Mouse (Mus musculus) forelimb bud, embryonic 11.5 days (tissue): ENCODE results near the gene Mymx.

ENCODE experiments used
- DNase-seq: peaks from one replicate; pipeline ENCODE4 v3.0.0-alpha.2; 2012; ENCODE audit warnings: low read depth, low spot score

Gene Mymx

DNA sequence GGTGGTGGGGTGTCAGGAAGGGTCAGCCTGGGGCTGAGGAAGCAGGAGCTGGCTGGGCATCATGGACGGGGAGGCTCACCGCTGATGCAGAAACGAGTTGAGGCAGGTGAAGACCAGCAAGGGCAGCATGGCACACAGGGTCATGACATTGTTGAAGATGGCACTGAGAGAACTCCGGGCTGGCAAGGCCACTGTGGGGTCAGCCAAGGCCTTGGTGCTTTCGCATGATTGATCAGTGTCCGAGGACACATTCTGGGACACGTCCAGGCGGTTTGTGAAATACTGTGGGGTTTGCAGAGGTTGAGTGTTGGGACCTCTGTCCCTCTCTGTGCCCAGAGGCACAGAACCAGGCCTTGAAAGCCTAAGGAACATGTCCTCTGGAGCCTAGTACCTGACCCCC is 12.1 kb downstream of the Mymx start:
- DNase-seq: no peak

- DNase-seq: no peak
These were observed 12.7 kb downstream of the Mymx start for GRCm38 (mm10) chr17:45589236-45589635.

DNA sequence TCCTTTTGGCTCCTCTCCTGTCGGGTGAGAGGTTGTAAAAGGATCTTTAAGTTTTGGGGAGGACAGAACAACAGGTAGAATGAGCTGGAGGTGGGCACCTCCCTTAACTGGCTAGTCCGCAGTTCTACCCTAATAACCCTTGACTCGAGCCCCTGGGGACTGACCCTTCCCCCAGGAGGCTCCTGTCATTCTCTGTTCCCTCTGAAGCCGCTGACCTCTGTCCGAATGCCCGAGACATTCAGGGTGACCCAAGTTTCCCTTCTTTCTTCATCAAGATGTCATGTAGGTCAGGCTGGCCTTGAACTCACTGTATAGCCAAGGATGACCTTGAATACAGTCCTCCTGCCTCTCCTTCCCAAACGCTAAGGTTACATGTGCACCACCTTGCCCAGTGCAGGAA is 13.5 kb downstream of the Mymx start:
- no peak for DNase-seq

DNA sequence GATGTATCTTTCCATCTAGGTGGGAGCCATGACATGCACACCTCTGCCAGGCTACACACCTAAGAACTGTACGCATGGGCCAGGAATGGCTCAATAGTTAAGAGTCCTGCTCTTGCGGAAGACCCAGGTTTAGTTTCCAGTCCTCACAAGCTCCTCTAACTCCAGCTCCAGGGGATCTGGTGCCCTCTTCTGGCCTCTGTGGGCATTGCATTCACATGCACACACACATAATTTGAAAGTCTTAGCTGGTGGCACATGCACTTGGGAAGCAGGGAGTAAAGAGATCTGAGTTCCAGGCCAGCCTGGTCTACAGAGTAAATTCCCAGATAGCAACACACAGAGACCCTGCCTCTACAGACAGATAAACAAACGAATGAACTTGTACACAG is 15.5 kb downstream of the Mymx start:
- no peak for DNase-seq

DNA sequence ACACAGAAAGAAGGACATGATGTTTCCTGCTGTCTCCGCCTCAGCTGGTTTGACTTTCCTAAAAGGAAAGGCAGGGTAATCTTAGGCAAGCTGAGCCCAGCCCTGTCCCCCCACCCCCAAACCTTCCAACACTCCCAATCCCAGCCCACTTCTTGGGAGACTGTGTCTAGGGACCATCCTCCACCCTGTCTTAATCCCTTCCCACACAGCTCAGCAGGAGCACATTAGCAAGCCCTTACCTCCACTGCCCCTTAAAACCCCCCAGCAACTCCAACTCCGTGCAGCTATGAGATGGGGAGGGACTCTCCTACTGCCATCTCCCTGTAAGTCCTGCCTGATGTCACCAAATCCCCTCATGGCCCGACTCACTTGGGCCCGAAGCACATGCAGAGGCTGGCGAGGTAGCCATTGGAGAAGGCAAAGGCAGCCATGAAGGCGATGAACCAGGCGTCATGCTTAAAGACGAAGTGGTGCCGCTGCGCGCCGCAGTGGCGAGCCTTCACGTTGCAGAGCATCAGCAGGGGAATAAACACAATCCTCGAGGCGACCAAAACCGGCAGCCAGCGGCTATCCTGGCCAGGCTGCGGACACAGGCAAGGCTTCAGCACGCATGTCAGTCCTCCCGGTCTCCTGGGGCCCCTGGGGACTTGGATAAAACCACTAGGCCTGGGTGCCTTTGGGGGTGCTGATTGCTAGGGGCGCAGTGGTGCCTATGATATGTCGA is 16.0 kb downstream of the Mymx start:
- DNase-seq: no peak

DNA sequence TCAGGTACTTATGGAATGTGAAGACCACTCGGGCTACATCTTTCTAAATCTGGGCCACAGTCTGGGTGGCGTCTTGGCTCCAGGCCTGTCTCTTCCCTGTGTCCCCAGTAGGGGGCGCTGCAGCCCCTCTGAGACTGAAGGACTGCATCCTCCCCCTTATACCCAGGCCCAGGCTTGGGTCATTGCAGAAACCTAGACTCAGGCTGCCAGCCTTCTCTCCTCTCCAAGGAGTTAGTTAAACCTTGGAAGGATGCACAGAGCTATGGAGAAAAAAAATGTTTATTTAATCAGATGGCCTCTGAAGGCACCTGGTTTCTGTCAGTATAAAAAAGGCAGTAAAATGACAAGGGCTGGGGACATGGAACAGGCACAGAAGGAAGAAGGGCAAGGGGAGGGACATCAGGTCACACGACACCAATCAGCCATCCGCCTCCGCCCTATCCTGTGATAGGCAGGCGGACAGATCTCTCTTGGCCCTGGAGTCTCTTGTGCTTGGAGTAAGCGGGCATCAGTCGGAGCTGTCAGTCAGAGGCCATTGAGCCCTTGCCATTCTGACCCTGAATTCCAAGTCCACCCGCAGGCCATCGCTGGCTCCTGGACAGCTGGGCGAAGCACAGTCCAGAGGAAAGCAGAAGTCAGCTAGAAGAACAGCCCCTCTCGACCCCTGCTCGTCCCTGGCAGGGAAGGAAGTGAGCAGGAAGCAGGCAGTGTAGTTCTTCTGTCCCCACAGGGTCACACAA is 16.8 kb downstream of the Mymx start:
- peak; percentile 81 for DNase-seq

GRCm38 (mm10) chr17:45584096-45584896 is 17.6 kb downstream of the Mymx start:
- no peak for DNase-seq

DNA sequence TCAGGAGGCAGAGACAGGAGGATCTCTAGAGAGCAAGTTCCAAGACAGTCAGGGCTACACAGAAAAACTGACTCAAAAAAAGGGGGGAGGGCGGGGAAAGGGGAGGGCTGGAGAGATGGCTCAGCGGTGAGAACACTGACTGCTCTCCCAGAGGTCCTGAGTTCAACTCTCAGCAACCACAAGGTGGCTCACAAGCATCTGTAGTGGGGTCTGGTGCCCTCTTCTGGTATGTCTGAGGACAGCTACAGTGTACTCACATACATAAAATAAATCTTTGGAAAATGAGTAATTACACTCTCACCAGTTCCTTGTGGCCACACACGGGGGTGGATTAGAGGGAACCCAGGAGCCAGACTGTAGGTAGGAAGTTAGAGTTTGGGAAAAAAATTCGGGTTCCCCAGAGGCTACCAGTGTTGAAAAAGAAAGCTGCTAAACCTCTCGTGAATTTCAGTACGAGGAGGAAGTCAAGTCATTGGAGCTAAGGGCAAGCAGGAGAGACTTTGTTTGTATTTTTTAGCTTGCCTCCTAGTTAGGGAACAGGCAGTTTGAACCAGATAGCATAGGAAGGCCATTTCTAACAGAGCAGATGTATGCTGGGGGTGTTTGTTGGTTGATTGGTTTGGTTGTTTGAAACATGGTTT is 19.1 kb downstream of the Mymx start:
- no peak for DNase-seq

DNA sequence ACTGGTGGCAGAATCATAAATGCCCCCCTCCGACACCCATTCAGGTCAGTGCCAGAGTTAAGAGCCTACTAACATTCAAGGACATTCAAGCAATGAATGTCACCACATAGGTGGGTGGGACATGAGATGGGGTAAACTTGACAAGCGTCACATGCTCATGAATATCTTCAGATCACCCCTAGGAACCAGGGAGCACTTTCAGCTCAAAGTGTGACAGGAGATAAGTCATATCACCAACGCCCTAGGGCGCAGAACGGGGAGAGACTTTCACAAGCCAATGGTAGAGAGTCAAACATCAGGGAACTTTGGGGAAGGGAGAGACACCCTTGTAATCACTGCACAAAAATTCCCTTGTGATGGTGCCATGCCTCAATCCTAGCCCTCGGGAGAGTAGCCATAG is 19.7 kb downstream of the Mymx start:
- DNase-seq: no peak

DNA sequence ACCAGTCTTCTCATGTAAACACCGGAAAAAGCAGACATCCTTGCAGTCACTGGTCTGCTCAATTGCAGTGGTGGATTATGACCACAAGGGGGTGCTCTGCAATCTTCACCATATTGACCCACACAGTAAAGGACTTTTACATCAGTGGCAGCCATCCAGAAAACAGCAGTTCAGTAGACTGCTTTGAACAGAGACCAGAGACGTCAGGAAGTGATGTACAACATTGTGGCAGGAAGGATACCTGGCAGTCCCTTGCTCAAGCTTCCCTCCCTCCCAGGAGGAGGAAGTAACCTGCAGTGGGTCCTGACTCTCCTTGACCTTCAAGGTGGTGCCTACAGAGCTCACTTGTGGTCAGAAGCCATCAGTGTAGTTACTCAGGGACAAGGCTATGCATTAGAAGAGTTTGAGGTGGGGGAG is 20.3 kb downstream of the Mymx start:
- DNase-seq: peak; percentile 76

DNA sequence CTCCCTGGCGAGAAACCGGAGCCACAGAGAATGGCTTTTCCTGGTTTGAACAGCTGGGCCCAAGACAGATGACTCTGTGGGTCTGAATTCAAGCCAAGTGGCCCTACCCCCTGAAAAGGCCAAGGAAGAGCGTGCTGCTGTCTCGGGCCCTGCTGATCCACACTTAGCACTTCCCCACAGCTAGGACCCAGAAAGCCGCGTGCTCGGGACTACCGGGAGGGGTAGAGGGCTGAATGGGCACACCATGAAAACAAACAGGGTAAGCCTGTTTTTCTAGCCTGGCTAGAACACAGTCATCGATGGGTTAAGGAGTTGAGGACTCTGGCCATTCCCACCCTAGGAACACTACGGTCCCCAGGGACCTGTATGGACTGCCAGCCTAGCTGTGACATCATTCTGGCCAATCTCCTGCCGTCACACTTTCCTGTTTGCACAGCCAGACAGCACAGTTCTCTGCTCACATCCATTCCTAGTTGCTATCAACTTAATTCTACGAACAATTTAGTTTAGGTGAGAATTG is 20.9 kb downstream of the Mymx start:
- no peak for DNase-seq

- DNase-seq: no peak
These were observed 22.3 kb downstream of the Mymx start for GRCm38 (mm10) chr17:45579554-45579953.

DNA sequence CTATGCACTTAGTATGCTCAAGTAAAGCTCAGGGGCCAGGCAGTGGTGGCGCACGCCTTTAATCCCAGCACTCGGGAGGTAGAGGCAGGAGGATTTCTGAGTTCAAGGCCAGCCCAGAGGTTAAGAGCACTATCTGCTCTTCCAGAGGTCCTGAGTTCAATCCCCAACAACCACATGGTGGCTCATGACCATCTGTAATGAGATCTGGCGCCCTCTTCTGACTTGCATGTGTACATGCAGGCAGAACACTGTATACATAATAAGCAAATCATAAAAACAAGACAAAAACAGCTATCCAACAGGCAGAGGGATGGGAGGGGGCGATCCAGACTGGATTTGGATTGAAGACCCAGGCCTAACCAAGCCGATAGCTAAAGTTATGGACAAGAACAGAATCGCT is 23.1 kb downstream of the Mymx start:
- no peak for DNase-seq

GRCm38 (mm10) chr17:45578242-45578641 is 23.7 kb downstream of the Mymx start:
- no peak for DNase-seq

GRCm38 (mm10) chr17:45575123-45575897 is 26.6 kb downstream of the Mymx start:
- no peak for DNase-seq

GRCm38 (mm10) chr17:45574129-45574761 is 27.7 kb downstream of the Mymx start:
- DNase-seq: no peak

DNA sequence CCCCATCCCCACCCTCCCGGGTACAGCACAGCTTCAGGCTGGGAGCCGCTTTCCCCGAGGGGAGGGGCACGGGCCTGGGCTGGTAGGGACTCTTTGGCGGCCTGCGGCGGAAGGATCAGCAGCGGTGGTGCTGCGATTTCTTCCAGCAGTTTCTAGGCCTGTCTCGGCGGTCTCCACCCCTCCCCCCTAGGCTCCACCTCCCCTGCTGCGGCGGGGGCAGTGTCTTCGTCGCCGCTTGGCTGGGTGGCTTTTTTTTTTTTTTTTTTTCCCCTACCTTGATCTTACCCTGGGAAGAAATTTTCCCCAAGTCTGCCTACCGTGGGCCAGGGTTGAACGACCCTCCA is 28.1 kb downstream of the Mymx start:
- DNase-seq: peak; percentile 95

- DNase-seq: peak; percentile 96
These were observed 28.7 kb downstream of the Mymx start, which contains the start of gene Hsp90ab1 for GRCm38 (mm10) chr17:45573087-45573779. TSS of gene Hsp90ab1 (minus strand) at chr17:45573271.

GRCm38 (mm10) chr17:45572103-45573086 is 29.5 kb downstream of the Mymx start:
- peak; percentile 83 for DNase-seq
